Mouse (Mus musculus) CH12.LX (cell line): ENCODE measurements at regions not wholly inside any gene's neighbourhood (a gene's known extent, or its start where the extent isn't known, plus 50 kb on each side); places are given as distances from the start of the nearest gene placed in this dataset.

Experiments used
- BHLHE40 ChIP-seq: IDR thresholded peaks from 2 replicates; pipeline ENCODE4 v1.6.1; 2011; ENCODE audit warnings: mild to moderate bottlenecking, low read depth, low read length, improper control_type of control experiment
- CTCF ChIP-seq, 2 experiments: IDR thresholded peaks in 1 of 2; conservative IDR thresholded peaks in 1 of 2; 2 replicates each; pipeline ENCODE4 v1.5.1; 2011 to 2012; ENCODE audit warnings: low read depth in 2 of 2, low read length in 2 of 2, improper control_type of control experiment in 1 of 2, inconsistent platforms in 1 of 2, mild to moderate bottlenecking in 1 of 2, moderate library complexity in 1 of 2
- EP300 ChIP-seq: IDR thresholded peaks from 2 replicates; pipeline ENCODE4 v1.6.1; 2011; ENCODE audit warnings: low read length, improper control_type of control experiment
- HCFC1 ChIP-seq: IDR thresholded peaks from 2 replicates; pipeline ENCODE4 v1.6.1; 2012; ENCODE audit warnings: low read depth, mild to moderate bottlenecking, inconsistent platforms, low read length, improper control_type of control experiment
- JUND ChIP-seq: conservative IDR thresholded peaks from 2 replicates; pipeline ENCODE4 v1.6.1; 2011; ENCODE audit warnings: low read depth, low read length, improper control_type of control experiment
- POLR2A ChIP-seq: IDR thresholded peaks from 2 replicates; pipeline ENCODE4 v1.6.1; 2011; ENCODE audit warnings: low read depth, mild to moderate bottlenecking, improper control_type of control experiment, low read length
- RAD21 ChIP-seq: IDR thresholded peaks from 2 replicates; pipeline ENCODE4 v1.6.1; 2011; ENCODE audit warnings: low read depth, mild to moderate bottlenecking, low read length, improper control_type of control experiment, moderate library complexity
- ZKSCAN1 ChIP-seq: IDR thresholded peaks from 2 replicates; pipeline ENCODE4 v1.6.1; 2012; ENCODE audit warnings: low read depth, inconsistent platforms, low read length, improper control_type of control experiment, borderline replicate concordance

DNA sequence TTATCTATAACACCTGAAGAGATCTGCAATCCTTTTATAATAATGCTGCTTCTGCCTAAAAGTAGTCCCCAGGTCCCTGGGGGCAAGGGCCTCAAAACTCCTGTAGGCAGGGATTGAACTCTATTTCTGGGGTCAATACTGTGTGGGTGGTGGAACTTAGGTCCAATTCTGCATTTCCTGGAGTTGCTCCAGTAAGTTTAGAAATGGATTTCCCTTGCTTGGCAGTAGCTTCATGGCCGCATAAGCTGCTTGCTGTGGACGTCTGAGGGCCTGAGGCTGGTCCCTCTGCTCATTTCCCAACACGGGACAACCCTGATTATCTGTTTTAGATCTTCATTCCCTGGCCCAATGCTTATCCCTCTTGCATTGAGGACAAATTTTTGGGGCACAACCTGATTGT, 118.0 kb upstream of the Peli1 start:
- TF ChIP-seq POLR2A (no peak), JUND (no peak), EP300 (no peak), BHLHE40 (no peak), CTCF (conservative IDR thresholded peaks at IDR 0.05 in 1 of 2, IDR thresholded peaks at IDR 0.05 in 1 of 2; ENCODE audit: low read depth in 2 of 2, low read length in 2 of 2) (no peak), HCFC1 (no peak), RAD21 (no peak), ZKSCAN1 (no peak)
